Mouse (Mus musculus): ENCODE measurements at regions not wholly inside any gene's neighbourhood (a gene's known extent, or its start where the extent isn't known, plus 50 kb on each side); places are given as distances from the start of the nearest gene placed in this dataset.

DNA sequence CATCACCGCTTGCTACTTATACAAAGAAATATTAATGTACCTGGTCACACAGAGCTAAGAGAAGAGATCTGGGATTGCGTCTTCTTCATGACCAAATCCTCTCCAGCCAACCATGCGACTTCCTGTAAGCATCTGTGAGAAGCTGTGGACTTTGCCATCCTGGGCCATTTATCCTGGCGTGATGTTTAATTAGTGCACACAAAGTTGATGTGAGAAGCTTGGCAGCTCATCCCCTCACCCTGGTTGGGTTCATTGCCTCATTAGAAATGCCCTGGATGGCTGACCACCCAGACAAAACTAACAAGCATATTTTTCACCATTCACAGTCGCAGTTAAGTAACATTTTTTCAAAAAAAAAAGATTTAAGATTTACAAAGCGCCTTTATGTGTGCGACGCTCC is 69.3 kb upstream of the Zfp462 start:
- Histone ChIP-seq H3K36me3 (replicated peaks) (no peaks in the 10 kb centered on the region), H3K4me3 (ENCODE audit: low read depth, low read length) (no peak overlapping the region), H3K27me3 (ENCODE audit: insufficient read depth, low read length) (no peaks in the 10 kb centered on the region), H3K9me3 (replicated peaks) (peaks cover 30% of the 10 kb centered on the region), H3K4me1 (ENCODE audit: insufficient read depth, low read depth, low read length) (no peaks in the 10 kb centered on the region)
- DNase-seq (ENCODE audit: low spot score) (no peak), ATAC-seq (ENCODE audit: extremely low read depth, insufficient number of reproducible peaks, low FRiP score, poor library complexity, severe bottlenecking) (no peak)
- TF ChIP-seq TAL1 (conservative IDR thresholded peaks at IDR 0.05; ENCODE audit: low read depth, low read length) (no peak), GATA2 (IDR thresholded peaks at IDR 0.05; ENCODE audit: borderline replicate concordance, low read depth, low read length) (no peak), POLR2AphosphoS5 (IDR thresholded peaks at IDR 0.05; ENCODE audit: insufficient replicate concordance, low read depth, low read length) (no peak), GATA1 (IDR thresholded peaks at IDR 0.05; ENCODE audit: borderline replicate concordance, low read length) (no peak), CTCF (IDR thresholded peaks at IDR 0.05; ENCODE audit: low read depth, low read length) (no peak)

DNA sequence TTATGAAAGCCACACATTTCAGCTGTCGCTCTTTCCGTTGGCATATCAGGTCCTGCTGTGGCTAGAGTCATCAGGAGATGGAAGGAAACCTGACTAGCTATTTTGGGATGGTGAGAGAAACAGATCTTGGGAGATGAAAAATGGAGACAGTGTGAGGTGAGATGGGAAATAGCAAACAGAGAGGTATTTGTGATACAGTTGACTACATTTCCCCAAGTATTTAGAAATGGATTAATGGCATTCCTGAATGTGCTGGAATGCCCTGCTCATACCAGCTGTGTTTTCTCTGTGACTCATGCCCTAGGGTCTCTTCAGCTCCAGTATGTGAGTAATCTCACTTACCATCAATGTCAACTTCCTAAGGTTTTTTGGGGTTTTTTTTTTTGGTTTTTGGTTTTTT is 67.5 kb upstream of the Zfp462 start:
- Histone ChIP-seq H3K36me3 (replicated peaks) (no peaks in the 10 kb centered on the region), H3K4me3 (ENCODE audit: low read depth, low read length) (no peak overlapping the region), H3K9me3 (replicated peaks) (peaks cover 31% of the 10 kb centered on the region), H3K4me1 (ENCODE audit: insufficient read depth, low read depth, low read length) (no peaks in the 10 kb centered on the region), H3K27me3 (ENCODE audit: insufficient read depth, low read length) (no peaks in the 10 kb centered on the region)
- ATAC-seq (ENCODE audit: extremely low read depth, insufficient number of reproducible peaks, low FRiP score, poor library complexity, severe bottlenecking) (no peak), DNase-seq (ENCODE audit: low spot score) (no peak)
- TF ChIP-seq CTCF (IDR thresholded peaks at IDR 0.05; ENCODE audit: low read depth, low read length) (no peak), GATA1 (IDR thresholded peaks at IDR 0.05; ENCODE audit: borderline replicate concordance, low read length) (no peak), POLR2AphosphoS5 (IDR thresholded peaks at IDR 0.05; ENCODE audit: insufficient replicate concordance, low read depth, low read length) (no peak), GATA2 (IDR thresholded peaks at IDR 0.05; ENCODE audit: borderline replicate concordance, low read depth, low read length) (no peak), TAL1 (conservative IDR thresholded peaks at IDR 0.05; ENCODE audit: low read depth, low read length) (no peak)

DNA sequence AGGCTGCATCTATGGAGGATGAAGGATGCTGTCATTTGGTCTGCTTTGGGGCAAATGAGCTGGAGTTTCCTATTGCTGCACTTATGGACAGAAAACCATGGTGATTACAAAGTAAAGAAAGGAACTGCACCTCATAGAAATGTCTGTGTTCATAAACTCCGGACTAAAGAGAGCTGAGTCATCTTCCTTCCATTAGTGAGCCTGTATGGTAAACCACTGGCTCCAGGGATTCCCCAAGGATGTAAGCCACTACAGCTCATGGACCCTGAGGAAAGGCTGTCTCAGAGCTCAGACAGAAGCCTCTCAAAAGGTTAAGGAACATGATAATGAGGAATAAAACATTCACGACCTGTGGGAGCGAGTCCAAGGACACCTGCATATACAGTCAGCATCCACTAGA is 66.3 kb upstream of the Zfp462 start:
- DNase-seq (ENCODE audit: low spot score) (no peak), ATAC-seq (ENCODE audit: extremely low read depth, insufficient number of reproducible peaks, low FRiP score, poor library complexity, severe bottlenecking) (no peak)
- Histone ChIP-seq H3K4me1 (ENCODE audit: insufficient read depth, low read depth, low read length) (no peaks in the 10 kb centered on the region), H3K4me3 (ENCODE audit: low read depth, low read length) (no peak overlapping the region), H3K27me3 (ENCODE audit: insufficient read depth, low read length) (no peaks in the 10 kb centered on the region), H3K36me3 (replicated peaks) (no peaks in the 10 kb centered on the region), H3K9me3 (replicated peaks) (peaks cover 28% of the 10 kb centered on the region)
- no peak for TF ChIP-seq GATA2 (IDR thresholded peaks at IDR 0.05; ENCODE audit: borderline replicate concordance, low read depth, low read length)
- TF ChIP-seq TAL1 (conservative IDR thresholded peaks at IDR 0.05; ENCODE audit: low read depth, low read length) = no peak
- no peak for TF ChIP-seq GATA1 (IDR thresholded peaks at IDR 0.05; ENCODE audit: borderline replicate concordance, low read length)
- no peak for TF ChIP-seq CTCF (IDR thresholded peaks at IDR 0.05; ENCODE audit: low read depth, low read length)
- TF ChIP-seq POLR2AphosphoS5 (IDR thresholded peaks at IDR 0.05; ENCODE audit: insufficient replicate concordance, low read depth, low read length) = no peak

DNA sequence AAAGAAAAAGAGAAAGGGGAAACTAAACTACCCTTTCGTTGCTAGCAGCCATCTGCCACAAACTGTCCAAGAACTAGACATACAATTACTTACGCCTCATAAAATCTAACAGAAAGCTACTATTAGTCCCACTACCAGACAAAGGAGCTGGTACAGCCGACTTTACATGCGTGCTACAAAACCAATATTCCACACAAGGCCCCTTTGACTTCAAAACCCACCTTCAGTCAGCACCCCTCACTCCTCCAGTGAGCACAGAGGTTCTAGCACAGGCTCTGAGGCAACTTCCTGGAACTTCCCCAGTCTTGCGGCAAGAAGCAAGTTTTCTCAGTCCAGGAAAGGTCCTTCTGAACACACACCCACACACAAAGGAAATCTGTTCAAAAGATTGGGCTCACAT is 51.6 kb upstream of the Zfp462 start:
- ATAC-seq (ENCODE audit: extremely low read depth, insufficient number of reproducible peaks, low FRiP score, poor library complexity, severe bottlenecking) = no peak
- H3K4me3 ChIP-seq (ENCODE audit: low read depth, low read length) = no peak overlapping the region
- no peaks in the 10 kb centered on the region for H3K4me1 ChIP-seq (ENCODE audit: insufficient read depth, low read depth, low read length)
- H3K9me3 ChIP-seq (replicated peaks) = peaks cover 18% of the 10 kb centered on the region
- TF ChIP-seq POLR2AphosphoS5 (IDR thresholded peaks at IDR 0.05; ENCODE audit: insufficient replicate concordance, low read depth, low read length) (no peak), GATA2 (IDR thresholded peaks at IDR 0.05; ENCODE audit: borderline replicate concordance, low read depth, low read length) (no peak), TAL1 (conservative IDR thresholded peaks at IDR 0.05; ENCODE audit: low read depth, low read length) (no peak), CTCF (IDR thresholded peaks at IDR 0.05; ENCODE audit: low read depth, low read length) (no peak), GATA1 (IDR thresholded peaks at IDR 0.05; ENCODE audit: borderline replicate concordance, low read length) (no peak)
- no peak for DNase-seq (ENCODE audit: low spot score)
- H3K36me3 ChIP-seq (replicated peaks) = no peaks in the 10 kb centered on the region
- H3K27me3 ChIP-seq (ENCODE audit: insufficient read depth, low read length) = no peaks in the 10 kb centered on the region

Measured in G1E (cell line).